Mouse (Mus musculus) erythroblast, adult 5-6 weeks (primary cell): Measurements from ENCODE around the gene Appl2. TPM values are rescaled to one million over a fixed set of nuclear protein-coding genes. Genes with fewer than 3 reads are reported as not detected.

Source experiments
- ATAC-seq: replicated peaks from 2 replicates; pipeline ENCODE4 v1.8.0; 2016; ENCODE audit warnings: moderate number of reproducible peaks, mild to moderate bottlenecking, moderate TSS enrichment, inconsistent platforms; ENCODE audit not compliant: poor library complexity, low FRiP score, severe bottlenecking
- total RNA-seq, 2 experiments: library from RNA; stranded (forward) in 1 of 2; stranded (reverse) in 1 of 2; fragments of 150-400 nt in 1 of 2; fragments of 200-764, 138-1000 nt in 1 of 2; gene quantifications; 2 replicates each; pipeline versions ENCODE4 v1.2.3 to v1.2.4; 2015 to 2017; ENCODE audit warnings: low replicate concordance in 2 of 2

The Appl2 gene
- total RNA-seq, 2 experiments from 2014 or later: 3.6 to 17.9 TPM

DNA sequence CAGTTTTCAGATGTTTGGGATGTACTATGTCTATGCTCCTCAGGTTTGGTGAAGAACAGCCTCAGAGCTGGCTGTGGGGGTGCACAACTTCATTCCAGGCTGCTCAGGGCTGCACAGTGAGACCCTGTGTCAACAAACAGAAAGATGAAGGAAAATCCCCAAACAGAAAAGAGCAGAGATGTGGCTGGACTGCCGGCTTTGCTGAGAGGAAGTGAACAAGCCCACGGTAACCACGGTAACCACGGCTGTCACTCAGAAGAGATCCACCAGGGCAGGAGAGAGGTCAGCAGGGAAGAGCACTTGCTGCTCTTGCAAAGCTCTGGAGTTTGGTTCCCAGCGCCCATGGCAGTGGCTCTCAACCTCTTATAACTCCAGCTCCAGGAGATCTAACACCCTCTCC is 14.1 kb downstream of the Appl2 start:
- no peak for ATAC-seq

GRCm38 (mm10) chr10:83632806-83633374 is 15.6 kb downstream of the Appl2 start:
- ATAC-seq: no peak

- ATAC-seq: no peak
These were observed 16.8 kb downstream of the Appl2 start for GRCm38 (mm10) chr10:83631775-83632174.

DNA sequence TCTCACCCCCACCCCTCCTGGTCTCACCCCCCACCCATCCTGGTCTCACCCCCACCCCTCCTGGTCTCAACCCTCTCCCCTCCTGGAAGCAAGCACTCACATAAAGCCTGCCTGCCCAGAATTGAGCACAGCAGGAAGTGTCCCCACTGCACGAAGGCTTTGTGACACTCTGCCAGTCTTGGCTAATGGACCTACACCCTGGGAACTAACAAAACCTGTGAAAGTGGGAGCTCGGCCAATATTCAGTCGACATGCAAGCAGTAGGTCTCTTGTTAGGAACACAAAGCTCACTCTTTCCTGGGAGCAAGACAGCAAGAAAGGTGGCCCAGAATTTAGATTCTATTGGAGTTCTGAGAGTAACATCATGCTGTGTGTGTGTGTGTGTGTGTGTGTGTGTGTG is 17.6 kb downstream of the Appl2 start:
- no peak for ATAC-seq

DNA sequence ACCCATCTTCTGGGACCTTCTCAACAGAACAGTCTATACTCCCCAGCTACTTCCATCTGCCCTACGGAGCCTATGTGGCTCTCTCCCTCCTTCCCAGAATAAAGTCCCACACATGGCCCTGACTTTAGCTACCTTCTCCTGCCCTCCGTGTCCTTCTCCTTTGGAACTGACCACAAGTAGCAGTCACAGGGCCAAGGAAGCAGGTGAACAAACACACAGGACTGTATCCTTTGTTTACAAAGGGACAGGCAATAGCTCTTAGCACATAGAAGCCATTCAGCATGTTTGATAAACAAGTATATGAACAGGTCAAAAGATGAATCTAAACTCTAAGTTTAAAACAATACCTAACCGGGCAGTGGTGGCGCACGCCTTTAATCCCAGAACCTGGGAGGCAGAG is 18.7 kb downstream of the Appl2 start:
- ATAC-seq: no peak

DNA sequence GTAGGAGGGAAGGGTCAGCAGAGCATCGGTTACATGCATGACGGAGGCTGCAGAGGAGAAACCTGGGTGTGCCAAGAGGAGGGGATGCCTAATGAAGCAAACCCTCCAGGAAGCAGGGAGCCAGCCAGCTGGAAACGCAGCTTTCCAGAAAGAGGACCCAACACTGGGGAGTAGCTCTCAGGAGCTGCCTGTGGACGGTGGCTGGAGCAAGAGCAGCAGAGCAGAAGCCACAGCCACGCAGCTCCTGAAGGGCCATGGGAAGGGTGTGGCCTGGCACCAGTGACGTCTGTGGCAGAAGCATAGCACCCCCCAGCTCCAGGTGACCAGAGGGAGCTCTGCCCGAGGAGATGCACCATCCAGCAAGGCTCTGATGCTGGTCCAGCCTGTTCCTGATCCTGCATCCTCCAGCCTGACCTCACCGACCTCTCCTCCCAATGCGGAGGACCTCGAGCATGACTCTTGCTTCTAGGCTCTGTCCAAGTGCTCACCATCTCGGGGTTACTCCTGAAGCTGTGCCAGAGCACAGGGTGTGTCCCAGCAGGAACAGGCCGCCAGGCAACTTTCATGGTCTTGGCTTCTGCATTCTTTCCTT is 19.3 kb downstream of the Appl2 start:
- no peak for ATAC-seq

GRCm38 (mm10) chr10:83628241-83628640 is 20.3 kb downstream of the Appl2 start:
- no peak for ATAC-seq

- no peak for ATAC-seq
These were observed 21.3 kb downstream of the Appl2 start for GRCm38 (mm10) chr10:83627113-83627687.

DNA sequence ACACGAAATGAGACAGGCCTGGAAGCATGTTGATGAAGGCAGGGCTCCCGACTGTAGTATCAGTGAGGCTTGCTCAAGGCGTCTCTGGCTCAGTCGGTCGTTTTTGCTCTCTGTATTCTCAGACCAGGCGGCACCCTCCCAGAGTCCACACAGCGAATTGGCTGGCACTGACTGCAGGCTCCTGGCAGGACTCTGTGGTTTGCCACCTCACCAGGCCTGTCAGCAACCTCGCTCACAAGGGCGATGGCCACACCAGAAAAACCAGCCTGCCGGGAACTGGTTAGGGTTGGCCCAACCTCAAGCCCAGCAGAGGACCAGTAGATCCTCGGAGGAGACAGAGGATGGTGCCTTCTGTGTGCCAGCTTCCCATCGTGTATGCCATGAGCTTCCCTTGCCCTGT is 23.7 kb downstream of the Appl2 start:
- ATAC-seq: no peak

- ATAC-seq: no peak
These were observed 24.5 kb downstream of the Appl2 start for GRCm38 (mm10) chr10:83624065-83624464.

GRCm38 (mm10) chr10:83620350-83621055 is 28.0 kb downstream of the Appl2 start:
- ATAC-seq: no peak

DNA sequence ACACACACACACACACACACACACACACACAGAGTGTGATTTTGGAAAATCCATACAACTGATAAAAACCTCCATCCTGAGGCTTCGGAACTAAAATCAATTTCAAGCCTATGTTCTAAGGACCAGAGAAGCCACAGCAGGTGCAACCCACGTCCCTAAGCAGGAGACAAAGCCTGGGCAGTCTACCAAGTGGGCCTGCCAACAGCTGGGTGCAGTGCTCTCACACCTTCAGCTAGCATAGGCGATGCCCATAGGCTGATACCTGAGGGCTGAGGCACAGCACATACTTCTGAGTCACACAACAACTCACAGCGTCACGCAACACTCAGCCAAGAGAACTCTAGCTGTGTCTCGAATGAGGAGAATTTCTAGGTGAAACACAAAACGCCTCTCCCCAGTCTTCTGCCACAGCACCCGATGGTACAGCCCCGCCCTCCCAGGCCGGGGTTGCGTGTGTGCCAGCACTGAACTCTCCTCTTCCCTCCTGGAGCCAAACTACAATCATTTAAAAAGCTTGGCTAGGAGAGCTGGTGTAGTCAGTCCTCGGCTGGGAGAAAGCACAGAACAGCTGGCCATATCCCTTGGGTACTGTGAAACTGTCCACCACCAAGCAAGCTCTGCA is 29.6 kb downstream of the Appl2 start:
- no peak for ATAC-seq

DNA sequence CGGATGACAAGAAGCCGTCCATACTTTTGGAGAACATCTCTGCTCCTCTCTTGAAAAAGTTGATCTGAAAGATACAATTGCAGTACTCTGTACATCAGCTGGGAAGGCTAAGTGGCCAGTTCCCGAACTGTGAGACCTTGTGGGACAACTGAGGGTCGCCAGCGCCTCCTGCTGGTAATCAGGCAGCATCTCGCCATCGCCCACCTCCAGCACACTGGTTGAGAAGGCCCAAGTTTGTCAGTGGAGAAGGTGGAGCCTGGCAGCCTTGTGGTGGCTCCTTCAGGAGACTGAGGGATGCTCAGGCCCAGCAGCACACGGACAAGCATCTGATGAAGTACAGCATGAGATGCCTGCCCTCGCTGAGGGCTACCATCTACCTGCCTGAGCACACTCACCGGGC is 31.2 kb downstream of the Appl2 start:
- ATAC-seq: no peak

DNA sequence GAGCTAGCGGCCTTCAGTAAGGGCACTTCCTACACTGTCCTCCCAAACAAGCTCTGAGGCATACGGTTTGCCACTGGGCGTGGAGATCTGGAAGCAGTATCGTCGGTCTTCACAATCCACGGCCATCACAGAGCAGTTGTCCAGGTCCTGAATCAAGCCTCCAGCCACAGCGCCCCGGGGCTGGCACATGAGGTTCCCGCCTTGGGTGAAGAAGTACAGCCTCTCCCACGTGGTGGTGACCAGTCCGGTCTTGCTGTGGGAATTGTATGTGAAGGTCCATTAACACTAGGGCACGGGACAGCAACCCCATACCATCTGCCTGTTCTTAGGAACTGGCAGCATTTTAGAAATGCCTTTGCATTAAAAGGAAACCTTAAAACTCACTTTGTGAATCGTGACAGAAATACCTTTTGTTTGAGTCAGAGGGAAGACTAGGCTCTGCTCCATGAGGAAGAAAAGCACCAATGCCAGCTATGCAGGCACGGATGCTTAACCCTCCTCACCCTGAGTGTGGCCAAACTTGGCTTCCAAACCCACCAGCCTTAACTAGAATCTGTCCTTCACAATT is 35.8 kb downstream of the Appl2 start:
- ATAC-seq: no peak

DNA sequence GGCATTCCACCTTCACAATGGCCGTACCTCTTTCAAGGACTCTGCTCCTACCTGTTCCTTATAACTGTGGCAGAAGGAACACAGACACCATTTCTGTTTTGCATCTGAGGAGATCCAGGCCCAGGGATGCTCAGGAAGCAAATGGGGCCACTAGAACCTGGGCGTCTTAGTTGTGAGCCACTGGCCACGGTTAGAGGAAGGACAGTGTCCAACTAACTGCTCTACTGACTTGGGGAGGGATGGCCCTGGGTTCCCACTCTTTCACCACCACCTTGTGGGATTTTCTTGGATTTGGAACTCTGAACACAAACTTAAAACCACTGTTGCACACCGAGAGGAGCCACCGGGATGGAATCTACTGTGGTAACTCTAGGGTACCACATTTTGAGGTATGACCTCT is 36.7 kb downstream of the Appl2 start:
- ATAC-seq: no peak

- ATAC-seq: no peak
These were observed 38.0 kb downstream of the Appl2 start for GRCm38 (mm10) chr10:83610518-83610917.

DNA sequence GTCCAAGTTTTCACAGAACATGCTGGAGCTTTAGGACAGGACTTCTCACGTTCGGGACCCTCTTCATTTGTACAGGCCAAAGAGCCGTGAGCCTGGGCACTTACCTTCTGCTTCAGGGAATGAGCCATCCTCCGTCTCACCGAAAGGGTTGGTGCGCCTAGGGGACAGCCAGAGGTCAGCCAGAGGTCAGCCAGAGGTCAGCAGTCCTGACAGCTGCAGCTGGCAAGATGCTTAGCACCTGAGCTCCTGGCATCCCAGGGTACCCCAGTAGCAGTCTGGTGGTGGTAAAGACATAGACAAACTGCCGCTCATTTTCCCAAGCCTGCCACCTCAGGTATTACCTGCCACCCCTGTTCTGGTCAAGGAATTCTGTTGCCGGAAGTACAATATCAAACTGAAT is 39.9 kb downstream of the Appl2 start:
- ATAC-seq: no peak

DNA sequence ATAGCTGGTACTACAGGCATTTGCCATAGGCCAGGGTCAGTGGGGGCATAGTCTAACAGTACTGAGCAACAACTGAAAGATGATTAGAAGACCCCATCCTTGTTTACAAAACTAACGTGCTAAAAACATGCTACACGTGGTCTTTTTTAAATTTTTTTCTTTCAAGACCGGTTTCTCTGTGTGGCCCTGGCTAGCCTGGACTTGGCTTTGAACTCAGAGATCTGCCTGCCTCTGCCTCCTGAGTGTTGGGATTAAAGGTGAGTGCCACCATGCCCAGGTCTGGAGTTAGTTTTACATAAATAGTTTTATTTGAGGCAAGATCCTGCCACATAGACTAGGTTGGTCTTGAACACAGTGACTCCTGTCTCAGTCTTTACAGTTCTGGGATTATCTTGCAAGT is 41.4 kb downstream of the Appl2 start:
- no peak for ATAC-seq

DNA sequence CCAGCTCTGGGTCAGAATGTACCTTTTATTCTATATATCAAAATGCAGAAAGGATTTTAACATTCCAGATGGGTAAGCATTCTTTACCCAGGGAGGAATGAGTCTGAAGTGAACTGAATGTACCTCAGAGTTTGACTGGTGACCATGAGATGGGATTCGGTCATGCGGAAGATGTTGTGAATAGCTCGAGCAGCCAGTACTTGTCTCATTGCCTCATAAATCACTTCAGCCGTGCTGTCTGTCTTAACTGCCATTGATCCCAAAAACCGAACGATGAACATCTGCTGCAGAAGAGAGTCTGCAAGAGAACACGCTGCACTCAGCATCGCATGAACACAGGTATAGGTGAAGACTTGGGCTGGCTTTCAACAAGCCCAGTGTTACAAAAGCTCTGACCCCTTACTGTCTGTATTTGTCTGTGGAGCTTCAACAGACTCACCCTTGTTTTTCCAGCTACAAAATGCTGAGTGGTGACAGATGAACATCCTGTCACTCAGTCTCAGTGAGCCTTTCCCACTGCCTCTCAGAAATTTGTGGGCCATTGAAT is 42.8 kb downstream of the Appl2 start:
- ATAC-seq: no peak

DNA sequence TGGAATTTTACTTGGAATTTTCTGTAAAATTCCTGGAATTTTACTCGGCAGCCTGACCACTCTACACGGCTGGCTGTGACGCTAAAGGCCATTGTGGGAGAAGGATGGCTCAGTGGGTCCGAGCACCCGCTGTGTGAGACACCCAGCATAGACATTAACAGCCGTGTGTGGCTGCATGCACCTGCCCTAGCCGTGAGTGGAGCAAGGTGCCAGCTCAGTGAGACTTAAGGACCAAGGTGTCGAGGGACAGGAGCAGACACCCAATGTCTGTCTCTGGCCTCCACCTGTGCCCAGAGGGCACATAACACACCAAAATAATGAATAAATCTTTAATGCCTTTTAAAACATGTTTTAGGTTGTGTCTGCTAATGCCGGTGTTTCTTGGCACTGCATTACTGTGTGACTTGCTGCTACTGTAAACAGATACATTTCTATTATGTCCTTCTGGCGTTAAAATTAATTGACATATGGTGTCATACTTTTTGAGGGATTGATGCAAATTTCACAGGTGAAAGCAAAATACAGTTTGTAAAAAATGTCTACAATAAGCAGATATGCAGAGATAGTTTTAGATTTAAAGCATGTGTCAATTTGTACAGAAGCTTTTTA is 44.5 kb downstream of the Appl2 start:
- ATAC-seq: no peak
